Mouse (Mus musculus) neural tube, embryonic 11.5 days (tissue): ENCODE results near the gene Ddt. TPM values are rescaled to one million over a fixed set of nuclear protein-coding genes. Genes with fewer than 3 reads are reported as not detected.
"Not testable (repeated sequence)": the region's sequence is repeated elsewhere in the genome, so short reads cannot be mapped to it uniquely, and the experiment has no call there.

Source experiments
- ATAC-seq: fragments of 200-750 bp; cut with Nextera tagmentation; 2 replicates; pipeline ENCODE4 v1.8.0; 2017; ENCODE audit warnings: moderate number of reproducible peaks, mild to moderate bottlenecking, moderate TSS enrichment, moderate library complexity; ENCODE audit not compliant: insufficient read depth, low FRiP score, low TSS enrichment
- DNase-seq: peaks from one replicate; pipeline ENCODE4 v3.0.0-alpha.2; 2015; ENCODE audit warnings: low spot score
- H3K27ac ChIP-seq: fragments of 300-500 bp; sonication (generic); 2 replicates; pipeline ENCODE4 v1.5.1; 2014; ENCODE audit warnings: low read depth, mild to moderate bottlenecking, low read length
- H3K27me3 ChIP-seq: fragments of 300-500 bp; sonication (generic); 2 replicates; pipeline ENCODE4 v1.6.1; 2014; ENCODE audit warnings: mild to moderate bottlenecking, low read length, mixed read lengths; ENCODE audit not compliant: control insufficient read depth, insufficient read depth
- H3K36me3 ChIP-seq: fragments of 300-500 bp; sonication (generic); 2 replicates; pipeline ENCODE4 v1.6.1; 2014; ENCODE audit warnings: mild to moderate bottlenecking, low read length, moderate library complexity, mixed read lengths; ENCODE audit not compliant: control insufficient read depth, insufficient read depth
- H3K4me1 ChIP-seq: fragments of 300-500 bp; sonication (generic); 2 replicates; pipeline ENCODE4 v1.6.1; 2014; ENCODE audit warnings: low read length, mixed read lengths; ENCODE audit not compliant: control insufficient read depth, insufficient read depth
- H3K4me2 ChIP-seq: fragments of 300-500 bp; sonication (generic); 2 replicates; pipeline ENCODE4 v1.6.1; 2014; ENCODE audit warnings: low read depth, mild to moderate bottlenecking, moderate library complexity
- H3K4me3 ChIP-seq: fragments of 300-500 bp; sonication (generic); 2 replicates; pipeline ENCODE4 v1.5.1; 2014; ENCODE audit warnings: low read depth, low read length
- H3K9ac ChIP-seq: fragments of 300-500 bp; sonication (generic); 2 replicates; pipeline ENCODE4 v1.6.1; 2014; ENCODE audit warnings: mild to moderate bottlenecking, low read length
- H3K9me3 ChIP-seq: fragments of 300-500 bp; sonication (generic); 2 replicates; pipeline ENCODE4 v1.6.1; 2016; ENCODE audit warnings: low read length; ENCODE audit not compliant: control insufficient read depth
- WGBS: fragments of 180-500 bp; shearing (Covaris S2); extraction: QIAGEN DNeasy Blood & Tissue Kit; methylation state at CpG from one replicate; pipeline ENCODE4 v1.1.7; 2014; 5-methylcytosine and 5-hydroxymethylcytosine counted together
- polyA plus RNA-seq: library from polyadenylated mRNA; unstranded; fragments of >200 nt; fragmentation: Nextera tagmentation; extraction: Ambion mirVana; gene quantifications from 2 replicates; pipeline ENCODE4 v1.2.1, GENCODE M21; 2014

Gene Ddt
- polyA plus RNA-seq, 1 experiment from 2014 or later, result 93.0 TPM

GRCm38 (mm10) chr10:75777885-75778284 lies 4.7 kb upstream of the Ddt start:
- no peak for DNase-seq
- Histone ChIP-seq H3K9me3 (no peaks in the 10 kb centered on the region), H3K27ac (no peak overlapping the region), H3K9ac (no peak overlapping the region), H3K4me2 (no peak overlapping the region), H3K4me1 (peaks cover 4% of the 10 kb centered on the region; the same call in 1 of the 2 replicates), H3K36me3 (no peaks in the 10 kb centered on the region), H3K27me3 (peaks cover 23% of the 10 kb centered on the region), H3K4me3 (no peak overlapping the region)
- no peak for ATAC-seq
- whole genome bisulfite sequencing, result 77% methylated on average over 2 of the region's 2 CpGs

DNA sequence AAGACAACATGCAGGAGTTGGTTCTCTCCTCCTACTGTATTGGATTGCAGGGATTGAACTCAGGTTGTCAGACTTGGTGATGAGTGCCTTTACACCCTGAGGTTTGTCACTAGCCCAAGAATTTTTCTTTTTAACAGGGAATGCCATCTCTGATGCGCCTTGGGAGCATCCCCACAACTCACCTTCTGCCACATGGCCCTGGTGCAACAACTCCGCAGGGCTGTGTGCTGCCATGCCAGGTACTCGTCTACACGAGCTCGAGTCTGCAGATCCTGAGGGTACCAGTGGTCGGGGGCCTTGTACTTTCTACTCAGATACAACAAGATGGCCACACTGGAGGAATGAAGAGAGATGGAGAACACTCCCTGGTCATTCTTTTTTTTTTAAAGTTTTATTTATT lies 3.3 kb upstream of the Ddt start:
- Histone ChIP-seq H3K27me3 (peaks cover 23% of the 10 kb centered on the region), H3K4me1 (peaks cover 8% of the 10 kb centered on the region; the same call in 1 of the 2 replicates), H3K27ac (no peak overlapping the region), H3K9me3 (no peaks in the 10 kb centered on the region), H3K4me2 (no peak overlapping the region), H3K36me3 (no peaks in the 10 kb centered on the region), H3K9ac (no peak overlapping the region), H3K4me3 (no peak overlapping the region)
- 89% methylated on average over 6 of the region's 6 CpGs for WGBS
- no peak for DNase-seq
- ATAC-seq, result no peak

DNA sequence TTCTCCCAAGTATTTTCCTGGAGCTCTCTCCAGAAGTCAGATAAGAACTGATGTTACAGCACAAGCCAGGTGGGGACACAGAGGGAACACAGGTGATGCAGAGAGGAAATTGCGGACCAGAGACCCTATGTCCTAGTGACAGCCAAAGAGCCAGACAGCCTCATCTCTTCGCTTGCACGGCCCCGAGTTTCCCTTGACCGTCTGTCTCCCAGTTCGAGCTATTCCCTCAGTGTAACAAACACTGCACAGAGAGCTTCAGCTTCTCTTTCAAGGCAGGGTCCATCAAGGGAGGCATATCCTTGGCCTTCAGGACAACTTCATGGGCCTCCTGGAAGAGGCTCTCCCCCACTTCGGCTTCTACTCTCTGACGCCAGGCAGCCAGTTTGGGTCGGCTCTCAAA lies 1.4 kb upstream of the Ddt start:
- no peaks in the 10 kb centered on the region; the same call in 1 of the 2 replicates for H3K36me3 ChIP-seq
- DNase-seq (no peak), ATAC-seq (no peak)
- H3K4me3 ChIP-seq, result no peak overlapping the region
- H3K4me2 ChIP-seq, result no peak overlapping the region
- H3K9me3 ChIP-seq, result no peaks in the 10 kb centered on the region
- no peak overlapping the region for H3K27ac ChIP-seq
- H3K9ac ChIP-seq, result no peak overlapping the region
- peaks cover 5% of the 10 kb centered on the region; the same call in 1 of the 2 replicates for H3K27me3 ChIP-seq
- peaks cover 4% of the 10 kb centered on the region; the same call in 1 of the 2 replicates for H3K4me1 ChIP-seq
- WGBS, result 87% methylated on average over 9 of the region's 9 CpGs

- DNase-seq, result no peak
- H3K4me3 ChIP-seq, result no peak overlapping the region
- H3K4me2 ChIP-seq, result no peak overlapping the region
- H3K9me3 ChIP-seq, result no peaks in the 10 kb centered on the region
- 96% methylated on average over 5 of the region's 5 CpGs for WGBS
- H3K36me3 ChIP-seq, result no peaks in the 10 kb centered on the region; the same call in 1 of the 2 replicates
- ATAC-seq, result no peak
- peaks cover 4% of the 10 kb centered on the region; the same call in 1 of the 2 replicates for H3K4me1 ChIP-seq
- no peaks in the 10 kb centered on the region for H3K27me3 ChIP-seq
- H3K9ac ChIP-seq, result no peak overlapping the region
- H3K27ac ChIP-seq, result no peak overlapping the region
These were observed 888 bp upstream of the Ddt start for GRCm38 (mm10) chr10:75774102-75774501.

DNA sequence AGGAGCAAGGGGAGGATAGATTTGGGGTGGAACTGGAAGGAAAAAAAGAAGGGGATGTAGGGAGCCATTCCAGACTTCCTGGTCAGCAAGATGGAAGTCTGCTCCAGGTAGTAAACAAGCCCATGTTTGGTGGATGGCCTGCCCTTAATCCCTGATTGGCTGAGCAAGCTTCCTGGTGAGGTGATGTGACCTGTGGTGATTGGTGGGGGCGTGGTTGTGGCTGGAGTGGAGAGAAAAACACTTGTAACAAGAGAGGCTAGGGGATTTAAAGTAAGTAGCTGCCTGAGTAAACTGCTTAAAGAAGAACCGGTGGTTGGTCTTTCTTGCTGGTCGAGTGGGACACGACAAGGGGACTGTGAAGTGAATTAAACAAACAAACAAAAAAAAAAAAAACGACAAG lies 5.5 kb downstream of the Ddt start:
- not testable (repeated sequence) for DNase-seq, H3K4me3 ChIP-seq, ATAC-seq, H3K36me3 ChIP-seq, H3K9ac ChIP-seq, H3K4me1 ChIP-seq, H3K4me2 ChIP-seq, H3K27ac ChIP-seq, H3K27me3 ChIP-seq, H3K9me3 ChIP-seq
- WGBS, result 49% methylated on average over 5 of the region's 5 CpGs

- no peaks in the 10 kb centered on the region for H3K9me3 ChIP-seq
- no peak overlapping the region for H3K27ac ChIP-seq
- H3K27me3 ChIP-seq, result no peaks in the 10 kb centered on the region
- H3K4me1 ChIP-seq, result 0 out of 2 replicates have a peak, but pooled peaks cover 4% of the 10 kb centered on the region
- DNase-seq (no peak), ATAC-seq (no peak)
- no peak overlapping the region for H3K4me3 ChIP-seq
- H3K36me3 ChIP-seq, result no peaks in the 10 kb centered on the region; the same call in 1 of the 2 replicates
- H3K4me2 ChIP-seq, result no peak overlapping the region
- no peak overlapping the region for H3K9ac ChIP-seq
- 85% methylated on average over 6 of the region's 6 CpGs for WGBS
These were observed 6.4 kb downstream of the Ddt start for GRCm38 (mm10) chr10:75766856-75767255.

DNA sequence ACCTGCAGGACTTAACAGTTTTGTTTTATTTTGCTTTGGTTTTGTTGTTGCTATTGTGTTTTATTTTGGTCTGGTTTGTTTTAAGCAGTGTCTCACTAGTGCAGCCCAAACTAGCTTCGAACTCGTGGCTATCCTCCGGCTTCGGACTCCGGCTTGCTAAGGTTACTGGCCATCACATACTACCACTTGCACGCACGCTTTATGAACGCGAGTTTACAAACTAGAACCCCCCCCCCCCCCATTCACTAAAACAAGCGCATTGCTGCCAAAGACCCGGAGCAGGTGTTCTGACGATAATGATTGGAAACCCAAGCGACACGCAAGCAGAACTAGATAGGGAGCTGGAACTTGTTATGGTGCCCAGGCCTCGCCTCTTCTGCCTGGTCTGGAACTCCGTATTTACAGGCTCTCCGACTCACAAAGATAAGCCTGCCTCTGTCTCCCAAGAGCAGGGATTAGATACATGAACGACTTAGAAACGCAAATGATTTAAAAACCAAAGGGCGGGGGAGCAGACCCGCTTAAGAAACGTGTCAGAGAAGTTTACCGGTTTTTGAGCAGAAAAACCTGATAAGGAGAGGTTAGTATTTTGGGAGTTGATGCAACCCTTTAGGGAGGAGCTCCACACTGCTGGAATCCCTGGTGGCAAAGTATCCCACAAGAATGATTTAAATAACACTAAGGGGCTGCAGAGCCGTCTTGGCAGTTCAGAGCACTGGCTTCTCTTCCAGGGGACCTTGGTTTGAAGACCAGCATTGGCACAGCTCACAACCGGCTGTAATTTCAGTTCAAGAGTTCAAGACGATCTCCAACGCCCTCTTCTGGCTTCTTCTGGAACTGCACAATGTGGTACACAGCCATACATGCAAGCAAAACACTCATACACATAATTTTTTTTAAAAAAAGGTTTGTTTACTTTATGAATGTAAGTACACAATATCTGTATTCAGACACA lies 8.4 kb downstream of the Ddt start:
- Histone ChIP-seq H3K9me3 (no peaks in the 10 kb centered on the region), H3K27ac (0 out of 2 replicates have a peak overlapping the region, but pooled peaks have one; percentile 44), H3K4me3 (peak overlapping the region; percentile 57), H3K36me3 (no peaks in the 10 kb centered on the region), H3K27me3 (no peaks in the 10 kb centered on the region), H3K4me2 (peak overlapping the region; percentile 60), H3K9ac (peak overlapping the region; percentile 47), H3K4me1 (0 out of 2 replicates have a peak, but pooled peaks cover 4% of the 10 kb centered on the region)
- DNase-seq (peak; percentile 83), ATAC-seq (peak; percentile 40)
- WGBS, result 1% methylated on average over 27 of the region's 27 CpGs

DNA sequence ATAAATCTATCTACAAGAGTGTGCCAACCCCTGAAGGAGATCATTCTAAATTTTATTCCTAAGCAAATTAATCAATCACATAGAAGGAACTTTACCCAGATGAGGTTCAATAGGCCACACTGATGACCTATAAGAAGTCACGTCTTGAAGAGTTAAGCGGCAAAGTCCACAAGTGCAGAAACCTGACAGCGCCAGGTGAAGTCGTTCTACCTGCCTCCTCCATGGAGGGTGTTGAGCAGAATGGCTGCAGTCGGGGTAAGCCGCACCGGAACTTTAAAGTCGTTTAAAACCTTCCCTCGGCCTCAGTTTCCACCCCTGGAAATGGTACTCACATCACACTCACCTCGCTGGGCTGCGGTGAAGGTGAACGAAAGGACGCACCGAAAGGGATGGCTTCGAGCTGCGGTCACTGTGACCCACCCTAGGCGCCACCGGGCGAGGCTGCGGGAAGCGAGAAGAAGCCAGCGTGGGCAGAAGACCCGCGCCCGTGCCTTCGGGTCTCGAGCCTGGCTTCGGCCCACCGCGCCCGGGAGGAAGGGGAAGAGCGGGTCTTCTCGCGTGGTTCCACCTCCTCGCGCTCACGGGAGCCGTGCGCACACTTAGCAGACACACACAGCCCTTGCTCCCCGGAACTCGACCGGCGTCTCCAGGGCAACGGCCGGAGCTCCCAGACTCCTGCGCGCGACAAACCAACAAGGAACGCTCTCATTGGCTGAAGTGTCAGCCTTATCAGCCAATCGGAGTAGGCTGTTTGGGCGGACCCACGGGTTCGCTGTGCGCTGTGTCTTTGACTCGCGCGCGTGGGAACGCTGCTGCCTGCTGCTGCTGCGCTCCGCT lies 9.3 kb downstream of the Ddt start, which contains the start of gene Cabin1:
TSS of gene Cabin1 (minus strand) at position 660 of the 837 bp plus-strand sequence.
- no peaks in the 10 kb centered on the region for H3K36me3 ChIP-seq
- under 1% methylated on average over 61 of the region's 61 CpGs for WGBS
- peak; percentile 98 for ATAC-seq
- DNase-seq, result peak; percentile 98
- 0 out of 2 replicates have a peak within 1 kb of the TSS, but pooled peaks have one; percentile 44 for H3K27ac ChIP-seq
- H3K4me3 ChIP-seq, result peak within 1 kb of the TSS; percentile 57
- no peaks in the 10 kb centered on the region for H3K27me3 ChIP-seq
- H3K9ac ChIP-seq, result peak within 1 kb of the TSS; percentile 64
- peak within 1 kb of the TSS; percentile 70 for H3K4me2 ChIP-seq
- H3K4me1 ChIP-seq, result 0 out of 2 replicates have a peak, but pooled peaks cover 4% of the 10 kb centered on the region
- no peaks in the 10 kb centered on the region for H3K9me3 ChIP-seq
